Mouse (Mus musculus) cerebellum, adult 2 months (tissue): Measurements from ENCODE around the gene Myo15. TPM values are rescaled to one million over a fixed set of nuclear protein-coding genes. Genes with fewer than 3 reads are reported as not detected.
"Not testable (repeated sequence)": the region's sequence is repeated elsewhere in the genome, so short reads cannot be mapped to it uniquely, and the experiment has no call there.

Experiments
- DNase-seq, 2 experiments: peaks; one replicate each; pipeline ENCODE4 v3.0.0; 2021
- H3K27ac ChIP-seq: fragments of 200-500 bp; 2 replicates; pipeline ENCODE4 v1.5.1; 2012; ENCODE audit warnings: low read length, control low read depth, inconsistent platforms; ENCODE audit not compliant: insufficient read depth
- H3K27me3 ChIP-seq: fragments of 200-500 bp; 2 replicates; pipeline ENCODE4 v1.6.1; 2012; ENCODE audit warnings: inconsistent platforms, mild to moderate bottlenecking, low read length, moderate library complexity; ENCODE audit not compliant: control insufficient read depth, insufficient read depth
- H3K4me1 ChIP-seq: fragments of 200-500 bp; 2 replicates; pipeline ENCODE4 v1.6.1; 2011; ENCODE audit warnings: low read length; ENCODE audit not compliant: control insufficient read depth, insufficient read depth
- H3K4me3 ChIP-seq: fragments of 200-500 bp; replicated peaks from 2 replicates; pipeline ENCODE3; 2011; ENCODE audit warnings: mild to moderate bottlenecking, low read depth, low read length, control low read depth; ENCODE audit not compliant: insufficient read depth
- CTCF ChIP-seq: fragments of 200-500 bp; IDR thresholded peaks from 2 replicates; pipeline ENCODE4 v1.5.1; 2011; ENCODE audit warnings: low read depth, mild to moderate bottlenecking, control low read depth, low read length, moderate library complexity, borderline replicate concordance; ENCODE audit not compliant: insufficient read depth
- POLR2A ChIP-seq: fragments of 200-500 bp; IDR thresholded peaks from 2 replicates; pipeline ENCODE4 v1.6.1; 2011; ENCODE audit warnings: low read length, control low read depth, borderline replicate concordance; ENCODE audit not compliant: insufficient read depth
- WGBS: fragments of 180-500 bp; shearing (Covaris S2); methylation state at CpG from one replicate; pipeline ENCODE4 v1.1.7; 2018; 5-methylcytosine and 5-hydroxymethylcytosine counted together
- polyA plus RNA-seq: library from polyadenylated mRNA; depleted of rRNA; stranded (reverse); fragments of >200 nt; gene quantifications from 2 replicates; pipeline ENCODE4 v1.2.3, GENCODE M21; 2012; rRNA removed

The Myo15 gene
- polyA plus RNA-seq, 1 experiment, result 3.1 TPM

DNA sequence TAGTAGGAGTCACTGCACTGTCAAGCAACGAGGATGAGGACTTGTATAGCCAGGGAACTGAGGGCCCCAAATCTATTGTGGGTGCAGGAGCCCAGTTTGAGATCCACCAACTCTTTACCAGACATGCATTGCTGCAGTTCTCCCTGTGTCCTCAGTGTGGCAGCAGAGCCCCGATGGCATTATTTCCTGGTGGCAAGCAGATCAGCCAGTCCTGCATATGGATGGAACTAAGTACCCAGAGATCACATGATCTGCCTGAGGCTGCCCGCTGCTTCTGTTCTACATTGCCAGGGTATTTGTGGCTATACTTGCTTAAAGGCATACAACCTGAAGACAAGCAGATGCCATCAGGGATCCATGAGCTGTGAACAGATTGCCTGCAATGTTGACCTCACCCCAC, 90.2 kb downstream of the Myo15 start:
- H3K4me3 ChIP-seq, result no peak overlapping the region
- no peaks in the 10 kb centered on the region; the same call in 1 of the 2 replicates for H3K4me1 ChIP-seq
- TF ChIP-seq POLR2A (no peak), CTCF (peak; percentile 94)
- H3K27ac ChIP-seq, result no peak overlapping the region
- 5% methylated on average over 3 of the region's 3 CpGs for WGBS
- no peaks in the 10 kb centered on the region for H3K27me3 ChIP-seq
- peak; percentile 74 to 77 for DNase-seq

DNA sequence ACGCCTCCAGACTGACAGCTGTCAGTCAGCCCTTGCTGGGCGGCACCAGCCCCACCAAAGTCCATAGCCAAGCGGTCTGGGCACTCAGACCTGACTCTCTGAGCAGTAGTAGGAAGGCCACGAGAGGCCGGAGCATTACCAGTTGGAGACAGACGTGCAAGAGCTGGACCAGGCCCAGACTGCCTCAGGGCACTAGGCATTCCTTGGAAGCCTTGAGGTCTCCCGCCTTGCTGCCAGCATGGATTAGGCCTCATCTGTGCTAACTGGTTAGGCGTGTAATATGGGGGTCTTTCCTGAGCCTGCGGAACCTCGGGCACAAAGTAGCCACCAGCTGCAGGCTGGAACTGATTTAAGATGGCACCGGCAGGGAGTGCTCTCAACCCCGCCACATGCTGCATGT, 104.9 kb downstream of the Myo15 start:
- DNase-seq, H3K27me3 ChIP-seq, H3K4me3 ChIP-seq, H3K4me1 ChIP-seq, H3K27ac ChIP-seq: not testable (repeated sequence)
- WGBS, result 17% methylated on average over 11 of the region's 12 CpGs

Other genes starting within 250 kb of the Myo15 start
- 56.1 and 66.3 TPM in 2 replicates for gene Srebf1, start 246.8 kb upstream of the Myo15 start, polyA plus RNA-seq
- gene Tom1l2, start 116.4 kb upstream of the Myo15 start, polyA plus RNA-seq, result 176 and 180 TPM in 2 replicates
- 7.1 and 8.0 TPM in 2 replicates for gene Drc3, start 116.0 kb upstream of the Myo15 start, polyA plus RNA-seq
- 39.1 and 41.6 TPM in 2 replicates for gene Gid4, start 52.2 kb upstream of the Myo15 start, polyA plus RNA-seq
- gene Atpaf2, start 50.9 kb upstream of the Myo15 start, polyA plus RNA-seq, result 31.3 and 33.4 TPM in 2 replicates
- 101 and 110 TPM in 2 replicates for gene Drg2, start 14.7 kb upstream of the Myo15 start, polyA plus RNA-seq
- 25.2 and 27.3 TPM in 2 replicates for gene Alkbh5, start 67.0 kb downstream of the Myo15 start, polyA plus RNA-seq
- 88.3 and 90.5 TPM in 2 replicates for gene Llgl1, start 230.4 kb downstream of the Myo15 start, polyA plus RNA-seq